Mouse (Mus musculus): ENCODE data around the gene Zfhx3. TPM values are rescaled to one million over a fixed set of nuclear protein-coding genes. Genes with fewer than 3 reads are reported as not detected.

The Zfhx3 gene
- polyA plus RNA-seq, 1 experiment from 2014 or later, result 22.8 TPM

GRCm38 (mm10) chr8:108422521-108422920 is 480.1 kb downstream of the Zfhx3 start:
- H3K4me2 ChIP-seq, result no peak overlapping the region
- H3K36me3 ChIP-seq, result no peaks in the 10 kb centered on the region
- WGBS, result 50% methylated on average over 3 of the region's 3 CpGs
- H3K4me3 ChIP-seq (replicated peaks), result no peak overlapping the region
- H3K9ac ChIP-seq (replicated peaks), result no peak overlapping the region
- no peaks in the 10 kb centered on the region for H3K9me3 ChIP-seq (replicated peaks)
- ATAC-seq (ENCODE audit: low FRiP score), result no peak
- peaks cover 15% of the 10 kb centered on the region for H3K4me1 ChIP-seq
- no peak overlapping the region for H3K27ac ChIP-seq (replicated peaks)
- H3K27me3 ChIP-seq (replicated peaks), result no peaks in the 10 kb centered on the region

- no peak overlapping the region for H3K4me2 ChIP-seq
- 37% methylated on average over 8 of the region's 8 CpGs for WGBS
- ATAC-seq (ENCODE audit: low FRiP score), result peak; percentile 70
Observed at GRCm38 (mm10) chr8:108424337-108424736, 481.9 kb downstream of the Zfhx3 start.

GRCm38 (mm10) chr8:108433321-108433720 is 490.9 kb downstream of the Zfhx3 start:
- Histone ChIP-seq H3K4me2 (no peak overlapping the region), H3K4me1 (peaks cover 21% of the 10 kb centered on the region; the same call in 1 of the 2 replicates), H3K36me3 (no peaks in the 10 kb centered on the region), H3K4me3 (replicated peaks) (no peak overlapping the region), H3K27me3 (replicated peaks) (peaks cover 5% of the 10 kb centered on the region; the same call in 1 of the 2 replicates), H3K27ac (replicated peaks) (no peak overlapping the region), H3K9ac (replicated peaks) (no peak overlapping the region), H3K9me3 (replicated peaks) (no peaks in the 10 kb centered on the region)
- no peak for ATAC-seq (ENCODE audit: low FRiP score)
- 11% methylated on average over 5 of the region's 5 CpGs for WGBS

More at GRCm38 (mm10) chr8:108424337-108424736, 481.9 kb downstream of the Zfhx3 start:
- Histone ChIP-seq H3K9me3 (replicated peaks) (no peaks in the 10 kb centered on the region), H3K36me3 (no peaks in the 10 kb centered on the region), H3K4me1 (peaks cover 10% of the 10 kb centered on the region), H3K4me3 (replicated peaks) (no peak overlapping the region), H3K27me3 (replicated peaks) (no peaks in the 10 kb centered on the region), H3K9ac (replicated peaks) (no peak overlapping the region), H3K27ac (replicated peaks) (no peak overlapping the region)

- no peak overlapping the region for H3K9ac ChIP-seq (replicated peaks)
- H3K27ac ChIP-seq (replicated peaks), result no peak overlapping the region
- H3K4me1 ChIP-seq, result peaks cover 21% of the 10 kb centered on the region; the same call in 1 of the 2 replicates
- H3K27me3 ChIP-seq (replicated peaks), result peaks cover 5% of the 10 kb centered on the region; the same call in 1 of the 2 replicates
- H3K4me2 ChIP-seq, result no peak overlapping the region
- H3K9me3 ChIP-seq (replicated peaks), result no peaks in the 10 kb centered on the region
- ATAC-seq (ENCODE audit: low FRiP score), result no peak
- WGBS, result 86% methylated on average over 4 of the region's 4 CpGs
- no peaks in the 10 kb centered on the region for H3K36me3 ChIP-seq
- H3K4me3 ChIP-seq (replicated peaks), result no peak overlapping the region
Observed at GRCm38 (mm10) chr8:108434510-108434909, 492.1 kb downstream of the Zfhx3 start.

GRCm38 (mm10) chr8:108436336-108436735 is 493.9 kb downstream of the Zfhx3 start:
- no peaks in the 10 kb centered on the region for H3K36me3 ChIP-seq
- H3K27ac ChIP-seq (replicated peaks), result no peak overlapping the region
- ATAC-seq (ENCODE audit: low FRiP score), result no peak
- H3K9me3 ChIP-seq (replicated peaks), result no peaks in the 10 kb centered on the region
- peaks cover 21% of the 10 kb centered on the region; the same call in 1 of the 2 replicates for H3K4me1 ChIP-seq
- H3K4me2 ChIP-seq, result no peak overlapping the region
- WGBS, result 40% methylated on average over 12 of the region's 12 CpGs
- peaks cover 2% of the 10 kb centered on the region; the same call in 1 of the 2 replicates for H3K27me3 ChIP-seq (replicated peaks)
- no peak overlapping the region for H3K9ac ChIP-seq (replicated peaks)
- no peak overlapping the region for H3K4me3 ChIP-seq (replicated peaks)

GRCm38 (mm10) chr8:108437316-108437830 is 494.9 kb downstream of the Zfhx3 start:
- Histone ChIP-seq H3K36me3 (no peaks in the 10 kb centered on the region), H3K9me3 (replicated peaks) (no peaks in the 10 kb centered on the region), H3K4me3 (replicated peaks) (no peak overlapping the region), H3K4me1 (peaks cover 21% of the 10 kb centered on the region; the same call in 1 of the 2 replicates), H3K27me3 (replicated peaks) (no peaks in the 10 kb centered on the region), H3K27ac (replicated peaks) (no peak overlapping the region), H3K4me2 (no peak overlapping the region), H3K9ac (replicated peaks) (no peak overlapping the region)
- WGBS, result 50% methylated on average over 13 of the region's 13 CpGs
- peak; percentile 24; the same call in 1 of the 2 replicates for ATAC-seq (ENCODE audit: low FRiP score)

GRCm38 (mm10) chr8:108440476-108440875 is 498.0 kb downstream of the Zfhx3 start:
- no peak for ATAC-seq (ENCODE audit: low FRiP score)
- peaks cover 12% of the 10 kb centered on the region; the same call in 1 of the 2 replicates for H3K4me1 ChIP-seq
- H3K27me3 ChIP-seq (replicated peaks), result no peaks in the 10 kb centered on the region
- H3K9me3 ChIP-seq (replicated peaks), result no peaks in the 10 kb centered on the region
- 76% methylated on average over 3 of the region's 3 CpGs for WGBS
- no peak overlapping the region for H3K9ac ChIP-seq (replicated peaks)
- no peak overlapping the region for H3K4me2 ChIP-seq
- no peaks in the 10 kb centered on the region for H3K36me3 ChIP-seq
- no peak overlapping the region for H3K4me3 ChIP-seq (replicated peaks)
- H3K27ac ChIP-seq (replicated peaks), result no peak overlapping the region

GRCm38 (mm10) chr8:108450847-108451246 is 508.4 kb downstream of the Zfhx3 start:
- H3K9me3 ChIP-seq (replicated peaks), result no peaks in the 10 kb centered on the region
- WGBS, result 20% methylated on average over 8 of the region's 8 CpGs
- H3K4me3 ChIP-seq (replicated peaks), result no peak overlapping the region
- no peaks in the 10 kb centered on the region for H3K27me3 ChIP-seq (replicated peaks)
- H3K36me3 ChIP-seq, result no peaks in the 10 kb centered on the region
- H3K27ac ChIP-seq (replicated peaks), result no peak overlapping the region
- H3K4me1 ChIP-seq, result peaks cover 14% of the 10 kb centered on the region
- no peak overlapping the region for H3K9ac ChIP-seq (replicated peaks)
- ATAC-seq (ENCODE audit: low FRiP score), result no peak
- peak overlapping the region; percentile 6; the same call in 1 of the 2 replicates for H3K4me2 ChIP-seq

- peak overlapping the region; percentile 3; the same call in 1 of the 2 replicates for H3K4me2 ChIP-seq
- H3K9me3 ChIP-seq (replicated peaks), result peaks cover 13% of the 10 kb centered on the region; the same call in 1 of the 2 replicates
- H3K4me1 ChIP-seq, result peaks cover 14% of the 10 kb centered on the region
- WGBS, result 16% methylated on average over 18 of the region's 18 CpGs
- no peak overlapping the region for H3K4me3 ChIP-seq (replicated peaks)
- no peak overlapping the region for H3K9ac ChIP-seq (replicated peaks)
- peak overlapping the region; percentile 18 for H3K27ac ChIP-seq (replicated peaks)
- no peaks in the 10 kb centered on the region for H3K27me3 ChIP-seq (replicated peaks)
- ATAC-seq (ENCODE audit: low FRiP score), result peak; percentile 53
- no peaks in the 10 kb centered on the region for H3K36me3 ChIP-seq
Observed at GRCm38 (mm10) chr8:108454561-108455311, 512.3 kb downstream of the Zfhx3 start.

GRCm38 (mm10) chr8:108466653-108467052 is 524.2 kb downstream of the Zfhx3 start:
- ATAC-seq (ENCODE audit: low FRiP score), result 0 out of 2 replicates have a peak, but pooled peaks have one; percentile 65
- WGBS, result 43% methylated on average over 6 of the region's 6 CpGs
- no peak overlapping the region for H3K9ac ChIP-seq (replicated peaks)
- H3K4me3 ChIP-seq (replicated peaks), result no peak overlapping the region
- no peaks in the 10 kb centered on the region for H3K9me3 ChIP-seq (replicated peaks)
- no peaks in the 10 kb centered on the region for H3K27me3 ChIP-seq (replicated peaks)
- H3K36me3 ChIP-seq, result no peaks in the 10 kb centered on the region
- no peak overlapping the region for H3K4me2 ChIP-seq
- H3K4me1 ChIP-seq, result peaks cover 36% of the 10 kb centered on the region
- peak overlapping the region; percentile 7; the same call in 1 of the 2 replicates for H3K27ac ChIP-seq (replicated peaks)

GRCm38 (mm10) chr8:108467172-108468035 is 525.0 kb downstream of the Zfhx3 start:
- peak; percentile 78 for ATAC-seq (ENCODE audit: low FRiP score)
- H3K27ac ChIP-seq (replicated peaks), result peak overlapping the region; percentile 7
- 54% methylated on average over 19 of the region's 19 CpGs for WGBS
- no peak overlapping the region for H3K4me2 ChIP-seq
- no peak overlapping the region for H3K9ac ChIP-seq (replicated peaks)
- no peaks in the 10 kb centered on the region for H3K9me3 ChIP-seq (replicated peaks)
- H3K27me3 ChIP-seq (replicated peaks), result no peaks in the 10 kb centered on the region
- H3K4me1 ChIP-seq, result peaks cover 36% of the 10 kb centered on the region
- H3K36me3 ChIP-seq, result no peaks in the 10 kb centered on the region
- no peak overlapping the region for H3K4me3 ChIP-seq (replicated peaks)
